Mouse (Mus musculus): Measurements from ENCODE around the gene Reg3d. TPM values are rescaled to one million over a fixed set of nuclear protein-coding genes. Genes with fewer than 3 reads are reported as not detected.
"Not testable (repeated sequence)": the region's sequence is repeated elsewhere in the genome, so short reads cannot be mapped to it uniquely, and the experiment has no call there.

Reg3d gene
- not detected in 2 replicates for total RNA-seq (2017)

GRCm38 (mm10) chr6:78378765-78379164 is at the start of gene Reg3d:
Gene Reg3d, minus strand, starts transcription at chr6:78378865.
- ATAC-seq (ENCODE audit: extremely low read depth, insufficient number of reproducible peaks, low FRiP score, poor library complexity, severe bottlenecking), result no peak

- ATAC-seq (ENCODE audit: extremely low read depth, insufficient number of reproducible peaks, low FRiP score, poor library complexity, severe bottlenecking), result no peak
Measured at GRCm38 (mm10) chr6:78425497-78425896, 46.8 kb upstream of the Reg3d start.

GRCm38 (mm10) chr6:78422411-78422810 is 43.7 kb upstream of the Reg3d start, which contains the start of gene Reg1:
Gene Reg1, plus strand, starts transcription at chr6:78422711.
- ATAC-seq (ENCODE audit: extremely low read depth, insufficient number of reproducible peaks, low FRiP score, poor library complexity, severe bottlenecking), result not testable (repeated sequence)

GRCm38 (mm10) chr6:78395323-78395722 is 16.7 kb upstream of the Reg3d start, which contains the start of gene Reg2:
Gene Reg2, plus strand, starts transcription at chr6:78395623.
- not testable (repeated sequence) for ATAC-seq (ENCODE audit: extremely low read depth, insufficient number of reproducible peaks, low FRiP score, poor library complexity, severe bottlenecking)

GRCm38 (mm10) chr6:78385609-78386008 is 6.9 kb upstream of the Reg3d start:
- no peak for ATAC-seq (ENCODE audit: extremely low read depth, insufficient number of reproducible peaks, low FRiP score, poor library complexity, severe bottlenecking)

GRCm38 (mm10) chr6:78380409-78380808 is 1.7 kb upstream of the Reg3d start, which contains the start of gene Reg3a:
Gene Reg3a, plus strand, starts transcription at chr6:78380709.
- no peak for ATAC-seq (ENCODE audit: extremely low read depth, insufficient number of reproducible peaks, low FRiP score, poor library complexity, severe bottlenecking)

- no peak for ATAC-seq (ENCODE audit: extremely low read depth, insufficient number of reproducible peaks, low FRiP score, poor library complexity, severe bottlenecking)
Measured at GRCm38 (mm10) chr6:78370357-78370756, 8.3 kb downstream of the Reg3d start, which contains the start of gene Reg3b. Gene Reg3b, plus strand, starts transcription at chr6:78370657.

GRCm38 (mm10) chr6:78361971-78362563 is 16.6 kb downstream of the Reg3d start:
- ATAC-seq (ENCODE audit: extremely low read depth, insufficient number of reproducible peaks, low FRiP score, poor library complexity, severe bottlenecking), result no peak

GRCm38 (mm10) chr6:78341689-78342088 is 37.0 kb downstream of the Reg3d start:
- ATAC-seq (ENCODE audit: extremely low read depth, insufficient number of reproducible peaks, low FRiP score, poor library complexity, severe bottlenecking), result no peak

- no peak for ATAC-seq (ENCODE audit: extremely low read depth, insufficient number of reproducible peaks, low FRiP score, poor library complexity, severe bottlenecking)
Measured at GRCm38 (mm10) chr6:78340296-78340695, 38.4 kb downstream of the Reg3d start.

- no peak for ATAC-seq (ENCODE audit: extremely low read depth, insufficient number of reproducible peaks, low FRiP score, poor library complexity, severe bottlenecking)
Measured at GRCm38 (mm10) chr6:78331919-78332569, 46.6 kb downstream of the Reg3d start.

GRCm38 (mm10) chr6:78329166-78329565 is 49.5 kb downstream of the Reg3d start:
- no peak for ATAC-seq (ENCODE audit: extremely low read depth, insufficient number of reproducible peaks, low FRiP score, poor library complexity, severe bottlenecking)

- no peak for ATAC-seq (ENCODE audit: extremely low read depth, insufficient number of reproducible peaks, low FRiP score, poor library complexity, severe bottlenecking)
Measured at GRCm38 (mm10) chr6:78327798-78328197, 50.9 kb downstream of the Reg3d start.

Other genes starting within 250 kb of the Reg3d start
- gene Reg3b, start 8.2 kb downstream of the Reg3d start, total RNA-seq (2017), result not detected in 2 replicates
- not detected in 2 replicates for gene Reg3a, start 1.8 kb upstream of the Reg3d start, total RNA-seq (2017)
- not detected in 2 replicates for gene Reg2, start 16.8 kb upstream of the Reg3d start, total RNA-seq (2017)
- not detected in 2 replicates for gene Reg1, start 43.8 kb upstream of the Reg3d start, total RNA-seq (2017)
- not detected in 2 replicates for gene Reg3g, start 90.0 kb upstream of the Reg3d start, total RNA-seq (2017)